Mouse (Mus musculus): ENCODE measurements around the gene Rps27a. TPM values are rescaled to one million over a fixed set of nuclear protein-coding genes. Genes with fewer than 3 reads are reported as not detected.

Rps27a gene
- 1,137 TPM for polyA plus RNA-seq (2014; fragmentation: Illumina TruSeq; extraction: RNeasy Lipid Tissue Mini Kit (QIAGEN cat#74804); ENCODE audit: low read depth, low replicate concordance)

GRCm38 (mm10) chr11:29547752-29548503 is at the start of gene Rps27a, which contains the start of gene Clhc1:
TSS of gene Rps27a (minus strand) at chr11:29548109.
TSS of gene Clhc1 (plus strand) at chr11:29547950.

DNA sequence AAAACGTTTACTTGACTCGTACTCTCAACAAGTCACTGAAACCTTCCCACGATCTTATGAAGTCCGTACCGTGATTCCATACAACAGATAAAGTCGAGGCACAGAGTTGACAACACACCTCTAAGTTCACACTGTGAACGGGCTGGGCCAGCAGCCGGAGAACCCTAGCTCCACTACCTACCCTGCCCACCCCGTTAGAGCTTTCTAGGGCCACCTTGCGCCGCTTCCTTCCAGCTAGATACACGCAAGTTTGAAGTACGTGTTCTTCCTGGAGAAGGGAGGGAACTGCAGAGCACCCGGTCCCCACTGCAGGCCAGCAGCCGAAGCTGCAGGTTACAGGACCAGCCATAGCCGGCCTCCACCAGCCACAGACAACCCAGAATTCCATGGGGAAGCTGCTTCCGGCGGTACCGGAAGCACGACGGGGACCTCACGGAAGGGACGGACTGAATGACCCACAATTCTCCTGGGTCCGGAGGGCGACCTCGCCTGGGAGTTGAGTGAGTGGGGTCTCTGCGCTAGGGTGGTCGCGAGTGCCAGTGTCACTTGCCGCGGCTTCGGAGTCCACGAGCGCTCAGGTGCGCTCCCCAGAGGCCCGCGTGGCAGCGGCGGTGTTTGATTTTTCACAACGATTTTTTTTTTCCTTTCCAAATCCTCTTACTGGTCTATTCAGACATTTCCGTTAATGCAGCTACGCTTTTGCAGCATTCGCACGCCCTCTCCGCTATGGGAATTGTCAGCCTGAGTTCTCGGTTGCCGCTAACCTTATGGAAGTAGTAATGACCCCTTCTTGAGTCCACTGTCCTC is 21.7 kb downstream of the Rps27a start, which contains the start of gene Mtif2:
Gene Mtif2, plus strand, starts transcription at position 421 of the 807 bp plus-strand sequence.

DNA sequence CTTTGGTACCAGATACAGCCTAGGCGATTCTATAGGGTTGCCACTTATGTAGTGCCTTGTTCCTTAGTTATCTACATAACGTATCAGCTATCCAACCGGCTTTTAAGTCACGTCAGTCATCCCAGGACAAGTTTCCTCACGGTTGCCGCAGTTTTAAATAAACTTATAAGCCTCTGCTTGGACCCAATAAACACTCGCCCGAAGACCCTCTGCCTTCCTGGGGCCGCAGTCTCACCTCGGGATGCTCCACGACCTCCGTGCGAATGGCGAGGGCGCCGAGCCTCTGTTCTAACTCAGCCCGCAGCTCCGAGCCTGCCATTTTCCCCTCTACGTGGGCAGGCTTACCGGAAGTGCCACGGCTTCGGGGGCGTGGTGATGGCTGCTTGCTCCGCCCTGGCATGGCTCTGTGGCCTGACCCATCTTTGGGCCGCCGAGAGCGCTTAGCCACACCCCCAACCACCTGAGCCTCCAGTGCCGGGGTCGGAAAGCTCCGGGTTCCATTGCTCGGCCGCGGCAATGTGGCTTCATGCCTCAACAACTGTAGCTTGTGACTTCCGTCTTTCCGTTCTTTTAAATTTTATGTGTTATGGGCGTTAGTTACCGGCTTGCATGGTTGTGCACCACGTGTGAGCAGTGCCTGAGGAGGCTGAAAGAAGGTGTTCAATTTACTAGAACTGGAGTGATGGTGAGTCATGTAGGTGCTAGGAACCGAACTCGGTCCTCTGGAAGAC is 33.1 kb downstream of the Rps27a start, which contains the start of gene Prorsd1:
Gene Prorsd1, minus strand, starts transcription at position 352 of the 731 bp plus-strand sequence.

Other genes with a start within 250 kb of the Rps27a start
- 12.1 TPM for gene Ccdc88a, start 174.5 kb downstream of the Rps27a start, polyA plus RNA-seq (2014; fragmentation: Illumina TruSeq; extraction: RNeasy Lipid Tissue Mini Kit (QIAGEN cat#74804); ENCODE audit: low read depth, low replicate concordance)
- gene Prorsd1, start 33.1 kb downstream of the Rps27a start, polyA plus RNA-seq (2014; fragmentation: Illumina TruSeq; extraction: RNeasy Lipid Tissue Mini Kit (QIAGEN cat#74804); ENCODE audit: low read depth, low replicate concordance), result 66.8 TPM
- 75.4 TPM for gene Mtif2, start 21.7 kb downstream of the Rps27a start, polyA plus RNA-seq (2014; fragmentation: Illumina TruSeq; extraction: RNeasy Lipid Tissue Mini Kit (QIAGEN cat#74804); ENCODE audit: low read depth, low replicate concordance)
- gene Clhc1, start 159 bp downstream of the Rps27a start, polyA plus RNA-seq (2014; fragmentation: Illumina TruSeq; extraction: RNeasy Lipid Tissue Mini Kit (QIAGEN cat#74804); ENCODE audit: low read depth, low replicate concordance), result 0.97 TPM
- 424 TPM for gene Rtn4, start 144.8 kb upstream of the Rps27a start, polyA plus RNA-seq (2014; fragmentation: Illumina TruSeq; extraction: RNeasy Lipid Tissue Mini Kit (QIAGEN cat#74804); ENCODE audit: low read depth, low replicate concordance)

All from kidney, adult 10 weeks (tissue).